Mouse (Mus musculus): ENCODE data around the gene Mrgpra2b. TPM values are rescaled to one million over a fixed set of nuclear protein-coding genes. Genes with fewer than 3 reads are reported as not detected.
"Not testable (repeated sequence)": the region's sequence is repeated elsewhere in the genome, so short reads cannot be mapped to it uniquely, and the experiment has no call there.

The Mrgpra2b gene
- total RNA-seq (2017) = not detected in 3 replicates

GRCm38 (mm10) chr7:47528762-47529161 is at the start of gene Mrgpra2b:
TSS of gene Mrgpra2b (minus strand) at chr7:47528862.
- no peak for ATAC-seq (replicated peaks; ENCODE audit: insufficient number of reproducible peaks, low FRiP score, low TSS enrichment, poor library complexity, severe bottlenecking)

GRCm38 (mm10) chr7:47516379-47516778 is 12.3 kb downstream of the Mrgpra2b start:
- ATAC-seq (replicated peaks; ENCODE audit: insufficient number of reproducible peaks, low FRiP score, low TSS enrichment, poor library complexity, severe bottlenecking) = no peak

- ATAC-seq (replicated peaks; ENCODE audit: insufficient number of reproducible peaks, low FRiP score, low TSS enrichment, poor library complexity, severe bottlenecking) = no peak
Measured at GRCm38 (mm10) chr7:47515050-47515449, 13.6 kb downstream of the Mrgpra2b start.

GRCm38 (mm10) chr7:47502953-47503352 is 25.7 kb downstream of the Mrgpra2b start:
- ATAC-seq (replicated peaks; ENCODE audit: insufficient number of reproducible peaks, low FRiP score, low TSS enrichment, poor library complexity, severe bottlenecking) = no peak

- not testable (repeated sequence) for ATAC-seq (replicated peaks; ENCODE audit: insufficient number of reproducible peaks, low FRiP score, low TSS enrichment, poor library complexity, severe bottlenecking)
Measured at GRCm38 (mm10) chr7:47491266-47491665, 37.4 kb downstream of the Mrgpra2b start.

- not testable (repeated sequence) for ATAC-seq (replicated peaks; ENCODE audit: insufficient number of reproducible peaks, low FRiP score, low TSS enrichment, poor library complexity, severe bottlenecking)
Measured at GRCm38 (mm10) chr7:47489438-47489837, 39.2 kb downstream of the Mrgpra2b start.

GRCm38 (mm10) chr7:47483181-47483580 is 45.5 kb downstream of the Mrgpra2b start:
- ATAC-seq (replicated peaks; ENCODE audit: insufficient number of reproducible peaks, low FRiP score, low TSS enrichment, poor library complexity, severe bottlenecking) = not testable (repeated sequence)

- not testable (repeated sequence) for ATAC-seq (replicated peaks; ENCODE audit: insufficient number of reproducible peaks, low FRiP score, low TSS enrichment, poor library complexity, severe bottlenecking)
Measured at GRCm38 (mm10) chr7:47473904-47474303, 54.8 kb downstream of the Mrgpra2b start.

GRCm38 (mm10) chr7:47465278-47465981 is 63.2 kb downstream of the Mrgpra2b start:
- ATAC-seq (replicated peaks; ENCODE audit: insufficient number of reproducible peaks, low FRiP score, low TSS enrichment, poor library complexity, severe bottlenecking) = not testable (repeated sequence)

GRCm38 (mm10) chr7:47452015-47452414 is 76.6 kb downstream of the Mrgpra2b start, which contains the start of gene Mrgpra2a:
TSS of gene Mrgpra2a (minus strand) at chr7:47452139.
- not testable (repeated sequence) for ATAC-seq (replicated peaks; ENCODE audit: insufficient number of reproducible peaks, low FRiP score, low TSS enrichment, poor library complexity, severe bottlenecking)

- not testable (repeated sequence) for ATAC-seq (replicated peaks; ENCODE audit: insufficient number of reproducible peaks, low FRiP score, low TSS enrichment, poor library complexity, severe bottlenecking)
Measured at GRCm38 (mm10) chr7:47445729-47446128, 82.9 kb downstream of the Mrgpra2b start.

- not testable (repeated sequence) for ATAC-seq (replicated peaks; ENCODE audit: insufficient number of reproducible peaks, low FRiP score, low TSS enrichment, poor library complexity, severe bottlenecking)
Measured at GRCm38 (mm10) chr7:47436463-47436862, 92.2 kb downstream of the Mrgpra2b start.

- ATAC-seq (replicated peaks; ENCODE audit: insufficient number of reproducible peaks, low FRiP score, low TSS enrichment, poor library complexity, severe bottlenecking) = not testable (repeated sequence)
Measured at GRCm38 (mm10) chr7:47427815-47428508, 100.7 kb downstream of the Mrgpra2b start.

Other genes starting within 250 kb of the Mrgpra2b start
- gene Mrgpra1, start 174.6 kb downstream of the Mrgpra2b start, total RNA-seq (2017) = not detected in 3 replicates
- not detected in 3 replicates for gene Mrgpra2a, start 76.7 kb downstream of the Mrgpra2b start, total RNA-seq (2017)
- gene Mrgpra3, start 72.5 kb upstream of the Mrgpra2b start, total RNA-seq (2017) = not detected in 3 replicates